Mouse (Mus musculus): ENCODE results near the gene Olfr699. TPM values are rescaled to one million over a fixed set of nuclear protein-coding genes. Genes with fewer than 3 reads are reported as not detected.

Olfr699 gene
- polyA plus RNA-seq, 1 experiment from 2014 or later = not detected

Other genes starting within 250 kb of the Olfr699 start
- not detected in 2 replicates for gene Olfr693, start 112.6 kb downstream of the Olfr699 start, polyA plus RNA-seq (2016; fragmentation: Nextera tagmentation; extraction: Ambion mirVana)
- not detected in 2 replicates for gene Olfr694, start 101.4 kb downstream of the Olfr699 start, polyA plus RNA-seq (2016; fragmentation: Nextera tagmentation; extraction: Ambion mirVana)
- gene Olfr695, start 76.8 kb downstream of the Olfr699 start, polyA plus RNA-seq (2016; fragmentation: Nextera tagmentation; extraction: Ambion mirVana) = not detected in 2 replicates
- gene Olfr697, start 50.8 kb downstream of the Olfr699 start, polyA plus RNA-seq (2016; fragmentation: Nextera tagmentation; extraction: Ambion mirVana) = not detected in 2 replicates
- gene Olfr698, start 37.8 kb downstream of the Olfr699 start, polyA plus RNA-seq (2016; fragmentation: Nextera tagmentation; extraction: Ambion mirVana) = not detected in 2 replicates
- gene Olfr700, start 15.6 kb upstream of the Olfr699 start, polyA plus RNA-seq (2016; fragmentation: Nextera tagmentation; extraction: Ambion mirVana) = not detected in 2 replicates
- gene Olfr701, start 20.9 kb upstream of the Olfr699 start, polyA plus RNA-seq (2016; fragmentation: Nextera tagmentation; extraction: Ambion mirVana) = not detected in 2 replicates
- not detected in 2 replicates for gene Olfr702, start 40.7 kb upstream of the Olfr699 start, polyA plus RNA-seq (2016; fragmentation: Nextera tagmentation; extraction: Ambion mirVana)
- gene Olfr703, start 50.2 kb upstream of the Olfr699 start, polyA plus RNA-seq (2016; fragmentation: Nextera tagmentation; extraction: Ambion mirVana) = not detected in 2 replicates
- gene Olfr704, start 70.0 kb upstream of the Olfr699 start, polyA plus RNA-seq (2016; fragmentation: Nextera tagmentation; extraction: Ambion mirVana) = not detected in 2 replicates
- not detected in 2 replicates for gene Olfr705, start 83.7 kb upstream of the Olfr699 start, polyA plus RNA-seq (2016; fragmentation: Nextera tagmentation; extraction: Ambion mirVana)
- gene Olfr706, start 95.0 kb upstream of the Olfr699 start, polyA plus RNA-seq (2016; fragmentation: Nextera tagmentation; extraction: Ambion mirVana) = not detected in 2 replicates
- not detected in 2 replicates for gene Olfr707, start 108.0 kb upstream of the Olfr699 start, polyA plus RNA-seq (2016; fragmentation: Nextera tagmentation; extraction: Ambion mirVana)
- not detected in 2 replicates for gene Olfr1532-ps1, start 114.8 kb upstream of the Olfr699 start, polyA plus RNA-seq (2016; fragmentation: Nextera tagmentation; extraction: Ambion mirVana)
- not detected in 2 replicates for gene Olfr709-ps1, start 139.0 kb upstream of the Olfr699 start, polyA plus RNA-seq (2016; fragmentation: Nextera tagmentation; extraction: Ambion mirVana)
- gene Olfr710, start 155.1 kb upstream of the Olfr699 start, polyA plus RNA-seq (2016; fragmentation: Nextera tagmentation; extraction: Ambion mirVana) = not detected in 2 replicates
- gene Olfr6, start 170.7 kb upstream of the Olfr699 start, polyA plus RNA-seq (2016; fragmentation: Nextera tagmentation; extraction: Ambion mirVana) = not detected in 2 replicates
- gene Olfr711, start 182.3 kb upstream of the Olfr699 start, polyA plus RNA-seq (2016; fragmentation: Nextera tagmentation; extraction: Ambion mirVana) = not detected in 2 replicates
- not detected in 2 replicates for gene Olfr2, start 212.9 kb upstream of the Olfr699 start, polyA plus RNA-seq (2016; fragmentation: Nextera tagmentation; extraction: Ambion mirVana)
- gene Olfr713, start 238.0 kb upstream of the Olfr699 start, polyA plus RNA-seq (2016; fragmentation: Nextera tagmentation; extraction: Ambion mirVana) = not detected in 2 replicates